Mouse (Mus musculus): ENCODE data around the gene Cygb.

GRCm38 (mm10) chr11:116623281-116624124, 30.6 kb downstream of the Cygb start:
- TF ChIP-seq CTCF (IDR thresholded peaks at IDR 0.05; ENCODE audit: low read depth), result peak; percentile 33; the same call in 1 of the 2 replicates
- TF ChIP-seq EP300 (IDR thresholded peaks at IDR 0.05; ENCODE audit: low read depth), result no peak
